Mouse (Mus musculus): ENCODE measurements around the gene Usp6nl. TPM values are rescaled to one million over a fixed set of nuclear protein-coding genes. Genes with fewer than 3 reads are reported as not detected.
A peak's percentile ranks its signal among the peaks of the same experiment; 100 is the strongest.

Usp6nl gene
- total and polyA plus RNA-seq, 2 experiments from 2014 or later: 6.5 to 18.3 TPM

GRCm38 (mm10) chr2:6482411-6482810 lies 159.9 kb downstream of the Usp6nl start:
- no peaks in the 10 kb centered on the region for H3K36me3 ChIP-seq (ENCODE audit: insufficient read depth)
- no peak for ATAC-seq
- H3K9me3 ChIP-seq (ENCODE audit: low read length): no peaks in the 10 kb centered on the region
- WGBS: 49% methylated on average over 3 of the region's 3 CpGs
- peaks cover 10% of the 10 kb centered on the region for H3K4me1 ChIP-seq (ENCODE audit: insufficient read depth)
- TF ChIP-seq CTCF (IDR thresholded peaks at IDR 0.05; ENCODE audit: low read depth): no peak
- no peaks in the 10 kb centered on the region for H3K27me3 ChIP-seq (ENCODE audit: insufficient read depth, low read length)
- H3K9ac ChIP-seq: no peak overlapping the region
- no peak overlapping the region for H3K4me2 ChIP-seq (ENCODE audit: low read depth)
- no peak for DNase-seq
- H3K27ac ChIP-seq (ENCODE audit: low read depth, low read length): no peak overlapping the region
- no peak overlapping the region for H3K4me3 ChIP-seq (ENCODE audit: low read depth, low read length)

- Histone ChIP-seq H3K27ac (ENCODE audit: low read depth, low read length) (no peak overlapping the region), H3K4me2 (ENCODE audit: low read depth) (no peak overlapping the region), H3K36me3 (ENCODE audit: insufficient read depth) (no peaks in the 10 kb centered on the region), H3K4me1 (ENCODE audit: insufficient read depth) (peaks cover 10% of the 10 kb centered on the region), H3K9me3 (ENCODE audit: low read length) (no peaks in the 10 kb centered on the region), H3K27me3 (ENCODE audit: insufficient read depth, low read length) (no peaks in the 10 kb centered on the region), H3K4me3 (ENCODE audit: low read depth, low read length) (no peak overlapping the region), H3K9ac (no peak overlapping the region)
- DNase-seq (peak; percentile 29), ATAC-seq (peak; percentile 30; the same call in 1 of the 2 replicates)
- TF ChIP-seq CTCF (IDR thresholded peaks at IDR 0.05; ENCODE audit: low read depth): 0 out of 2 replicates have a peak, but pooled peaks have one; percentile 1
- WGBS: 21% methylated on average over 8 of the region's 8 CpGs
These were observed 160.9 kb downstream of the Usp6nl start for GRCm38 (mm10) chr2:6483081-6483992.

GRCm38 (mm10) chr2:6484179-6484578 lies 161.7 kb downstream of the Usp6nl start:
- 90% methylated on average over 3 of the region's 3 CpGs for WGBS
- peaks cover 10% of the 10 kb centered on the region for H3K4me1 ChIP-seq (ENCODE audit: insufficient read depth)
- H3K27me3 ChIP-seq (ENCODE audit: insufficient read depth, low read length): no peaks in the 10 kb centered on the region
- DNase-seq (no peak), ATAC-seq (no peak)
- H3K4me2 ChIP-seq (ENCODE audit: low read depth): no peak overlapping the region
- H3K9ac ChIP-seq: no peak overlapping the region
- TF ChIP-seq CTCF (IDR thresholded peaks at IDR 0.05; ENCODE audit: low read depth): no peak
- H3K27ac ChIP-seq (ENCODE audit: low read depth, low read length): no peak overlapping the region
- no peaks in the 10 kb centered on the region for H3K9me3 ChIP-seq (ENCODE audit: low read length)
- H3K36me3 ChIP-seq (ENCODE audit: insufficient read depth): no peaks in the 10 kb centered on the region
- no peak overlapping the region for H3K4me3 ChIP-seq (ENCODE audit: low read depth, low read length)

GRCm38 (mm10) chr2:6487566-6488488 lies 165.4 kb downstream of the Usp6nl start:
- TF ChIP-seq CTCF (IDR thresholded peaks at IDR 0.05; ENCODE audit: low read depth): no peak
- Histone ChIP-seq H3K9me3 (ENCODE audit: low read length) (no peaks in the 10 kb centered on the region), H3K4me1 (ENCODE audit: insufficient read depth) (peaks cover 7% of the 10 kb centered on the region), H3K4me3 (ENCODE audit: low read depth, low read length) (no peak overlapping the region), H3K27ac (ENCODE audit: low read depth, low read length) (no peak overlapping the region), H3K27me3 (ENCODE audit: insufficient read depth, low read length) (no peaks in the 10 kb centered on the region), H3K36me3 (ENCODE audit: insufficient read depth) (no peaks in the 10 kb centered on the region), H3K4me2 (ENCODE audit: low read depth) (no peak overlapping the region), H3K9ac (no peak overlapping the region)
- 76% methylated on average over 10 of the region's 10 CpGs for WGBS
- DNase-seq: no peak
- ATAC-seq: no peak

- Histone ChIP-seq H3K27me3 (ENCODE audit: insufficient read depth, low read length) (no peaks in the 10 kb centered on the region), H3K9ac (no peak overlapping the region), H3K4me2 (ENCODE audit: low read depth) (no peak overlapping the region), H3K4me1 (ENCODE audit: insufficient read depth) (peaks cover 3% of the 10 kb centered on the region), H3K4me3 (ENCODE audit: low read depth, low read length) (no peak overlapping the region), H3K36me3 (ENCODE audit: insufficient read depth) (no peaks in the 10 kb centered on the region), H3K9me3 (ENCODE audit: low read length) (no peaks in the 10 kb centered on the region), H3K27ac (ENCODE audit: low read depth, low read length) (no peak overlapping the region)
- no peak for TF ChIP-seq CTCF (IDR thresholded peaks at IDR 0.05; ENCODE audit: low read depth)
- 66% methylated on average over 14 of the region's 14 CpGs for WGBS
- DNase-seq (peak; percentile 65), ATAC-seq (peak; percentile 86)
These were observed 166.1 kb downstream of the Usp6nl start for GRCm38 (mm10) chr2:6488489-6489056.

GRCm38 (mm10) chr2:6490076-6490475 lies 167.6 kb downstream of the Usp6nl start:
- H3K27ac ChIP-seq (ENCODE audit: low read depth, low read length): no peak overlapping the region
- 90% methylated on average over 6 of the region's 6 CpGs for WGBS
- H3K9ac ChIP-seq: no peak overlapping the region
- H3K4me3 ChIP-seq (ENCODE audit: low read depth, low read length): no peak overlapping the region
- no peaks in the 10 kb centered on the region for H3K4me1 ChIP-seq (ENCODE audit: insufficient read depth)
- ATAC-seq (no peak), DNase-seq (no peak)
- no peaks in the 10 kb centered on the region for H3K27me3 ChIP-seq (ENCODE audit: insufficient read depth, low read length)
- no peak overlapping the region for H3K4me2 ChIP-seq (ENCODE audit: low read depth)
- H3K36me3 ChIP-seq (ENCODE audit: insufficient read depth): no peaks in the 10 kb centered on the region
- TF ChIP-seq CTCF (IDR thresholded peaks at IDR 0.05; ENCODE audit: low read depth): no peak
- no peaks in the 10 kb centered on the region for H3K9me3 ChIP-seq (ENCODE audit: low read length)

Data from forebrain, postnatal 0 days (tissue).